Comparison of ENCODE assay signal across 8 mouse cellular contexts in genomic region chr6:137053464-137053863, GRCm38 (mm10).
DNase-seq lines count a peak whose midpoint lies in the region; ATAC-seq and TF ChIP-seq lines count a peak whose summit lies in the region.

No protein-coding gene starts in this region.

- no peak overlapping the region for H3K9ac ChIP-seq in heart, adult 2 months (ENCODE audit: low read depth, low read length)
- no peak overlapping the region for H3K9ac ChIP-seq in heart, embryonic 11.5 days (ENCODE audit: low read depth, low read length)
- no peak overlapping the region for H3K9ac ChIP-seq in lung, postnatal 0 days (replicated peaks; ENCODE audit: low read depth)
- H3K9ac ChIP-seq in forebrain, embryonic 14.5 days (ENCODE audit: low read length) = no peak overlapping the region

- H3K4me1 ChIP-seq in heart, adult 2 months (ENCODE audit: control insufficient read depth, insufficient read depth, low read length) = no peaks in the 10 kb centered on the region
- H3K4me1 ChIP-seq in heart, embryonic 11.5 days (ENCODE audit: control insufficient read depth, insufficient read depth, low read length) = no peaks in the 10 kb centered on the region
- no peaks in the 10 kb centered on the region for H3K4me1 ChIP-seq in thymus, adult 2 months (replicated peaks; ENCODE audit: control insufficient read depth, insufficient read depth, low read length)
- H3K4me1 ChIP-seq in lung, postnatal 0 days (ENCODE audit: insufficient read depth, low read depth, low read length) = no peaks in the 10 kb centered on the region
- no peaks in the 10 kb centered on the region for H3K4me1 ChIP-seq in forebrain, embryonic 14.5 days (ENCODE audit: control insufficient read depth, insufficient read depth, low read length)

- peaks cover 7% of the 10 kb centered on the region; the same call in 1 of the 2 replicates for H3K9me3 ChIP-seq in heart, embryonic 11.5 days (replicated peaks; ENCODE audit: control insufficient read depth, low read length)
- H3K9me3 ChIP-seq in lung, postnatal 0 days (ENCODE audit: low read length) = 0 out of 2 replicates have a peak, but pooled peaks cover 2% of the 10 kb centered on the region
- no peaks in the 10 kb centered on the region for H3K9me3 ChIP-seq in forebrain, embryonic 14.5 days (replicated peaks; ENCODE audit: control insufficient read depth, low read length)

- H3K27ac ChIP-seq in heart, adult 2 months = no peak overlapping the region
- no peak overlapping the region for H3K27ac ChIP-seq in heart, embryonic 11.5 days (ENCODE audit: low read depth, low read length)
- H3K27ac ChIP-seq in thymus, adult 2 months (ENCODE audit: control insufficient read depth, insufficient read depth, low read length) = no peak overlapping the region
- H3K27ac ChIP-seq in lung, postnatal 0 days (ENCODE audit: low read length) = no peak overlapping the region
- H3K27ac ChIP-seq in forebrain, embryonic 14.5 days (ENCODE audit: low read depth, low read length) = no peak overlapping the region

- DNase-seq in heart, adult 2 months = no peak
- peak; percentile 25 for DNase-seq in thymus, adult 2 months
- DNase-seq in thymus, postnatal 0 days (ENCODE audit: low spot score) = no peak
- peak; percentile 37 for DNase-seq in embryo, embryonic 11 days
- DNase-seq in lung, postnatal 0 days (ENCODE audit: low spot score) = peak; percentile 46
- no peak for DNase-seq in forebrain, embryonic 14.5 days (ENCODE audit: low spot score)
- no peak for DNase-seq in right cerebral cortex, postnatal 14 days

- H3K4me3 ChIP-seq in heart, adult 2 months = no peak overlapping the region
- H3K4me3 ChIP-seq in heart, embryonic 11.5 days (ENCODE audit: low read depth, low read length) = no peak overlapping the region
- no peak overlapping the region for H3K4me3 ChIP-seq in thymus, adult 2 months (ENCODE audit: control insufficient read depth, insufficient read depth, low read length)
- H3K4me3 ChIP-seq in lung, postnatal 0 days (ENCODE audit: low read depth, low read length) = no peak overlapping the region
- H3K4me3 ChIP-seq in forebrain, embryonic 14.5 days (ENCODE audit: low read depth, low read length) = no peak overlapping the region

- H3K27me3 ChIP-seq in heart, adult 2 months (ENCODE audit: control insufficient read depth, insufficient read depth, low read length) = no peaks in the 10 kb centered on the region
- no peaks in the 10 kb centered on the region for H3K27me3 ChIP-seq in heart, embryonic 11.5 days (ENCODE audit: control insufficient read depth, insufficient read depth, low read length)
- H3K27me3 ChIP-seq in thymus, adult 2 months (ENCODE audit: control insufficient read depth, insufficient read depth, low read length) = no peaks in the 10 kb centered on the region
- H3K27me3 ChIP-seq in lung, postnatal 0 days (replicated peaks; ENCODE audit: insufficient read depth, low read length) = no peaks in the 10 kb centered on the region
- H3K27me3 ChIP-seq in forebrain, embryonic 14.5 days (replicated peaks; ENCODE audit: control insufficient read depth, insufficient read depth, low read length) = no peaks in the 10 kb centered on the region

- H3K36me3 ChIP-seq in heart, adult 2 months (ENCODE audit: control insufficient read depth, insufficient read depth, low read length) = no peaks in the 10 kb centered on the region
- no peaks in the 10 kb centered on the region for H3K36me3 ChIP-seq in heart, embryonic 11.5 days (ENCODE audit: control insufficient read depth, insufficient read depth, low read length)
- H3K36me3 ChIP-seq in thymus, adult 2 months (ENCODE audit: control insufficient read depth, insufficient read depth, low read length) = no peaks in the 10 kb centered on the region
- H3K36me3 ChIP-seq in lung, postnatal 0 days (ENCODE audit: insufficient read depth, low read length) = no peaks in the 10 kb centered on the region
- H3K36me3 ChIP-seq in forebrain, embryonic 14.5 days (ENCODE audit: control insufficient read depth, insufficient read depth, low read length) = no peaks in the 10 kb centered on the region

- peak; percentile 63 for TF ChIP-seq CTCF in heart, adult 2 months (IDR thresholded peaks at IDR 0.05)
- TF ChIP-seq CTCF in thymus, adult 2 months (IDR thresholded peaks at IDR 0.05; ENCODE audit: borderline replicate concordance, control insufficient read depth, extremely low read depth, insufficient read depth, low read length, poor library complexity) = no peak
- peak; percentile 79 for TF ChIP-seq CTCF in lung, postnatal 0 days (IDR thresholded peaks at IDR 0.05)

- no peaks in the 10 kb centered on the region for H3K79me2 ChIP-seq in heart, adult 2 months (replicated peaks; ENCODE audit: control insufficient read depth, insufficient read depth, low read length)

- TF ChIP-seq POLR2A in heart, adult 2 months (IDR thresholded peaks at IDR 0.05; ENCODE audit: insufficient read depth, low read depth, low read length) = no peak
- TF ChIP-seq POLR2A in thymus, adult 2 months (IDR thresholded peaks at IDR 0.05; ENCODE audit: control insufficient read depth, extremely low read depth, insufficient read depth, low read length, poor library complexity) = no peak

- no peak overlapping the region for H3K4me2 ChIP-seq in heart, embryonic 11.5 days
- no peak overlapping the region for H3K4me2 ChIP-seq in lung, postnatal 0 days (replicated peaks; ENCODE audit: low read depth, low read length)
- H3K4me2 ChIP-seq in forebrain, embryonic 14.5 days (ENCODE audit: low read length) = no peak overlapping the region

- WGBS in heart, adult 2 months = 70% methylated on average over 5 of the region's 5 CpGs
- WGBS in heart, embryonic 11.5 days (ENCODE audit: insufficient replicate concordance) = 69% methylated on average over 5 of the region's 5 CpGs
- 74% methylated on average over 5 of the region's 5 CpGs for WGBS in thymus, adult 2 months
- 65% methylated on average over 5 of the region's 5 CpGs for WGBS in lung, postnatal 0 days
- 77% methylated on average over 5 of the region's 5 CpGs for WGBS in forebrain, embryonic 14.5 days

- TF ChIP-seq EP300 in heart, adult 2 months (IDR thresholded peaks at IDR 0.05; ENCODE audit: insufficient read depth, low read depth, low read length) = no peak
- TF ChIP-seq EP300 in lung, postnatal 0 days (IDR thresholded peaks at IDR 0.05) = no peak

- intact Hi-C loops in heart, adult 2 months (cut with DNase I) = no loop called here

- ATAC-seq in heart, embryonic 11.5 days (replicated peaks; ENCODE audit: insufficient number of reproducible peaks, low FRiP score, low TSS enrichment) = no peak
- peak; percentile 48; the same call in 1 of the 2 replicates for ATAC-seq in lung, postnatal 0 days
- ATAC-seq in forebrain, embryonic 14.5 days = no peak

Comparison
In these comparisons a context has a peak if more than half of its experiments do, and no peak if none do; other contexts are left out.
1. DNase-seq: peak in thymus, adult 2 months (single experiment), embryo, embryonic 11 days (single experiment) and lung, postnatal 0 days (single experiment); none in heart, adult 2 months (0 of 2), thymus, postnatal 0 days (single experiment), forebrain, embryonic 14.5 days (single experiment) and right cerebral cortex, postnatal 14 days (single experiment).